Mouse (Mus musculus) hindbrain, postnatal 0 days (tissue): ENCODE results near the gene Dolpp1. TPM values are rescaled to one million over a fixed set of nuclear protein-coding genes. Genes with fewer than 3 reads are reported as not detected.

Source experiments
- ATAC-seq: fragments of 200-750 bp; cut with Nextera tagmentation; 2 replicates; pipeline ENCODE4 v1.8.0; 2017; ENCODE audit warnings: mild to moderate bottlenecking, moderate TSS enrichment, moderate library complexity
- DNase-seq: peaks from one replicate; pipeline ENCODE4 v3.0.0-alpha.2; 2015; ENCODE audit warnings: low spot score
- H3K27ac ChIP-seq: fragments of 300-500 bp; sonication (generic); 2 replicates; pipeline ENCODE4 v1.5.1; 2014; ENCODE audit warnings: mild to moderate bottlenecking
- H3K27me3 ChIP-seq: fragments of 300-500 bp; sonication (generic); 2 replicates; pipeline ENCODE4 v1.6.1; 2014; ENCODE audit warnings: low read length, mixed read lengths; ENCODE audit not compliant: insufficient read depth
- H3K36me3 ChIP-seq: fragments of 300-500 bp; sonication (generic); 2 replicates; pipeline ENCODE4 v1.6.1; 2014; ENCODE audit warnings: low read length, mixed read lengths; ENCODE audit not compliant: insufficient read depth
- H3K4me1 ChIP-seq: fragments of 300-500 bp; sonication (generic); 2 replicates; pipeline ENCODE4 v1.6.1; 2014; ENCODE audit warnings: antibody characterized with exemption, low read length, mixed read lengths; ENCODE audit not compliant: insufficient read depth
- H3K4me2 ChIP-seq: fragments of 300-500 bp; sonication (generic); 2 replicates; pipeline ENCODE4 v1.6.1; 2014; ENCODE audit warnings: low read depth, mild to moderate bottlenecking, low read length, moderate library complexity, mixed read lengths
- H3K4me3 ChIP-seq: fragments of 300-500 bp; sonication (generic); 2 replicates; pipeline ENCODE4 v1.5.1; 2014; ENCODE audit warnings: low read length
- H3K9ac ChIP-seq: fragments of 300-500 bp; sonication (generic); replicated peaks from 2 replicates; pipeline ENCODE4 v1.6.1; 2014; ENCODE audit warnings: mild to moderate bottlenecking, low read length, moderate library complexity, mixed read lengths
- H3K9me3 ChIP-seq: fragments of 300-500 bp; sonication (generic); 2 replicates; pipeline ENCODE4 v1.6.1; 2016; ENCODE audit warnings: low read length, mixed read lengths
- CTCF ChIP-seq: IDR thresholded peaks from 2 replicates; pipeline ENCODE4 v1.5.1; 2016; ENCODE audit warnings: antibody characterized with exemption, control low read depth, low read depth
- whole genome bisulfite sequencing: fragments of 180-500 bp; shearing (Covaris S2); extraction: QIAGEN DNeasy Blood & Tissue Kit; methylation state at CpG from one replicate; pipeline ENCODE4 v1.1.7; 2014; 5-methylcytosine and 5-hydroxymethylcytosine counted together
- microRNA-seq, 2 experiments: library from miRNA; unstranded; fragments of <30 nt; microRNA quantifications; one replicate each; pipeline ENCODE4; 2016
- polyA plus RNA-seq: library from polyadenylated mRNA; unstranded; fragments of >200 nt; fragmentation: Nextera tagmentation; extraction: Ambion mirVana; gene quantifications from 2 replicates; pipeline ENCODE4 v1.2.1, GENCODE M21; 2015
- total RNA-seq: library from RNA; depleted of rRNA; stranded (reverse); fragments of >200 nt; gene quantifications from 2 replicates; pipeline ENCODE4 v1.2.3, GENCODE M21; 2014; rRNA removed

Dolpp1 gene
- total and polyA plus RNA-seq, 2 experiments from 2014 or later = 49.4 to 119 TPM

DNA sequence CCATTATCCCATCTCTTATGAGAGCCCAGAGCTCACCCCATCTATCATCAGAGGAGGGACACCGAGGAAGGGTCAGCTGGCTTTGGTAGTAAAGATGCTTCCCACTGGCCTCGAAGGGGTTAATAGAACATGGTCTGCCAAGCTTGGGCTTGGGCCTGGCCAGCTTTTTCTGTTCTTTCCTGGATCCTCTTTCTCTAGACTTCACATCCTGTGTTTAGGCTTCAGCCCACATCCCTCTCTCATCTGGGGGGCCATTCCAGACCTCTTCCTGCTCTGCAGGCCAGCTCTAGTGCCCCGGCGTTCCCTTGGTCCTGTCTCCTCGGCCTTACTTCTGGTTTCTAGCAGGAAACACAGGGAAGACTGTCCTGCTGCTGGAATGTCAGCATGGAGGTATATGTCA lies 52.0 kb downstream of the Dolpp1 start:
- H3K4me1 ChIP-seq = peaks cover 21% of the 10 kb centered on the region
- ATAC-seq (no peak), DNase-seq (no peak)
- no peaks in the 10 kb centered on the region for H3K9me3 ChIP-seq
- no peak for TF ChIP-seq CTCF
- H3K4me2 ChIP-seq = no peak overlapping the region
- WGBS = 70% methylated on average over 5 of the region's 5 CpGs
- peaks cover 9% of the 10 kb centered on the region for H3K36me3 ChIP-seq
- H3K9ac ChIP-seq = no peak overlapping the region
- no peaks in the 10 kb centered on the region for H3K27me3 ChIP-seq
- no peak overlapping the region for H3K27ac ChIP-seq
- H3K4me3 ChIP-seq = no peak overlapping the region

DNA sequence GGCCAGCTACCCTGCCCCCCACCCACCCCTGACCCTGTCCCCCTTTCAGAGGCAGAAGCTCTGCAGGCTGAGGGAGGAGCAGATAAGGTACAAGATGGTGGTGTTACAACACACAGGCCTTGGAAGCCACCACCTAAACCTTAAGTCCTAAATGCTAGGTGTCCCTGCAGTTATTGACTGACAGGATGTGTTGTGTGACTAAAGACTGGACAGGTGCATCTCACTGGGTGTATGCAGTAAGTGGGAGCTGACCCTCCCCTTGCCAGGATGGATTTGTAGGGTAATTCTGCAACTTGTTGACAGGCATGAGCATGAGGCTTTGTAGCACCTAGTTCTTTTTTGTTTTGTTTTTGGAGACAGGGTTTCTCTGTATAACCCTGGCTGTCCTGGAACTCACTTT lies 52.4 kb downstream of the Dolpp1 start:
- Histone ChIP-seq H3K27me3 (no peaks in the 10 kb centered on the region), H3K9me3 (no peaks in the 10 kb centered on the region), H3K36me3 (peaks cover 5% of the 10 kb centered on the region), H3K4me1 (peaks cover 21% of the 10 kb centered on the region), H3K4me3 (no peak overlapping the region), H3K9ac (no peak overlapping the region), H3K27ac (no peak overlapping the region), H3K4me2 (no peak overlapping the region)
- TF ChIP-seq CTCF = no peak
- DNase-seq (no peak), ATAC-seq (no peak)

DNA sequence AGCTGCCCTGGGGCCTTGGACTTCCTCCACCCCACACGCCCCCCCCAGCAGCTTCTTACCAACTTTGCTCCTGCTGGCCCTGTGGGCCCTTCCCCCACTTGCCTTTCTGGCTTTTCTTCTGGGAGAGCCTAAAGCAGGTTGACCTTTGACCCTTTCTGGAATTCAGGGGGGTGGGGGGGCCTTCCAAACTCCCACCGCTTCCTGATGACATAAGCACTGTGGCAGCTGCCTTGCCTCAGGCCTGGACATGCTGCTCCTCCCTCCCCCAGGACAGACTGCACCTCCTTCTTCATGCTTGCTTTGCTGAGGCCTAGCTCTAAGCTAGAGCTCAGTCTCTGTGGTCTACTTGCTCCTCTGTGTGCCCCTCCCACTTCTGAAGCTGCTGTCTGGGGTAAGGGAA lies 53.3 kb downstream of the Dolpp1 start:
- no peaks in the 10 kb centered on the region for H3K27me3 ChIP-seq
- H3K36me3 ChIP-seq = no peaks in the 10 kb centered on the region; the same call in 1 of the 2 replicates
- no peak overlapping the region for H3K4me2 ChIP-seq
- ATAC-seq (no peak), DNase-seq (no peak)
- no peak for TF ChIP-seq CTCF
- no peak overlapping the region for H3K9ac ChIP-seq
- 28% methylated on average over 2 of the region's 2 CpGs for WGBS
- H3K4me3 ChIP-seq = no peak overlapping the region
- H3K27ac ChIP-seq = no peak overlapping the region
- H3K4me1 ChIP-seq = peaks cover 21% of the 10 kb centered on the region
- H3K9me3 ChIP-seq = no peaks in the 10 kb centered on the region

DNA sequence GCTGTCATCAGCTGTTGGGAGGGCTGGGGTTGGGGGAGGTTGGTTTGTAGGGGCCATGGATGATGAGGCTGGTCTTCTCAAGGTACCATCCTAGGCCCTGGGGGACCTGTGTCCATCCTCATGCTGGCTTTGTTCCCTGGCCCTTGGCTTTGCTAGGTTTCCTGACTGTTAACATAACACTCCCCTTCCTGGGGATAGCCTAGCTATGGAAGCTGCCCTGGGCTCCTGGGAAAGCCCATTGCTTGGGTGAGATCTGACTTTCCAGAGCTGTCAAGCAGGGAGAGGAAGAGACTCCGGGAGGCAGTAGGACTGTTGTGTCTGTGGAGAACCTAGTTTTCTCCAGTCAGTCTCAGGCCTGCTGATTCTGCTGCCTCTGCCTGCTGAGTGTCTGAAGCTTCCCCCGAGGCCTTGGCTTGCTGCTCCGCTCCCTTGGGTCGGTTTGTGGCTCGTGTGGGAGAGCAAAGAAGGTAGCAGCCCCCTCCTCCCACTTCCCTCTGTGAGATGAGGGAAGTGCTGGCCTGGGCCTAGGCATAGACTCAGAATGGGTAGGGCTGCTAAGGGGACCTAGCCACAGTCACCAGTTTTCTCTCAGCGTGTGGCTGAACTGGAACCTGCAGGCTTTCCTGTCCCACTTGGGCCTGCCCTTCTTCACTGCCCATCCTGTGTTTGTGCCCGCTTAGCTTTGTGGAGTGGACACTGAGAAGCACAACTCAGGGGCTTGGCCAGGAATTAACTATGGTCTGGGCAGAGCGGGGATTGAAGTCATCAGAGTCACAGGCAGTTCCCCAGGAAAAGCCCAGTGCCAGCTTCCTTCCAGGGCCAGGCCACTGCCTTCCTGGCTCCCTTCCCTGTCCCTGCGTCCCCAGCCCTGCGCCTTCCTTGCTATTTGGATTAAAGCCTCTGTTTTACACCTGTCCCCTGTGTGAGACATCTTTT lies 55.1 kb downstream of the Dolpp1 start:
- Histone ChIP-seq H3K36me3 (no peaks in the 10 kb centered on the region; the same call in 1 of the 2 replicates), H3K4me2 (no peak overlapping the region), H3K9ac (no peak overlapping the region), H3K27me3 (no peaks in the 10 kb centered on the region), H3K27ac (peak overlapping the region; percentile 2; the same call in 1 of the 2 replicates), H3K4me1 (peaks cover 7% of the 10 kb centered on the region), H3K9me3 (no peaks in the 10 kb centered on the region), H3K4me3 (no peak overlapping the region)
- 77% methylated on average over 10 of the region's 10 CpGs for WGBS
- TF ChIP-seq CTCF = no peak
- DNase-seq = no peak
- no peak for ATAC-seq

DNA sequence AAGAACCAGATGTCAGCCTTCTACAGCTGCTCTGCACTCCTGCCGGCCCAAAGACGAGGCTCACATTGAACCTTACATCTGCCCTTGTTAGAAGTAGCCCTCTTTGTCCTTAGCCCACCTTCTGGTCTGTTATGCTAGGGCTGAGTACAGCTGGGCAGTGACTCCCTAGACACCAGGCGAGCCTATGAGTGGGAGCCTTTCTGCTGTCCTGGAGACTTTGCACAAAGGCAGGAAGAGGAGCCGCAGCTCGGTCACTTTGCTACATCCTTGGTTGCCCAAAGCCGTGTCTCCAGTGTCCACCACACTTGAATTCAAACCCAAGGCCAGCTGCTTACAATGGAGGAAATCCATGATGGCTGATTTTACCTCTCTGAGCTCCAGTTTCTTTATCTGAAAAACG lies 56.3 kb downstream of the Dolpp1 start:
- H3K4me3 ChIP-seq = no peak overlapping the region
- TF ChIP-seq CTCF = no peak
- no peak overlapping the region for H3K27ac ChIP-seq
- no peak for ATAC-seq
- no peak overlapping the region for H3K4me2 ChIP-seq
- DNase-seq = no peak
- H3K4me1 ChIP-seq = no peaks in the 10 kb centered on the region
- H3K9me3 ChIP-seq = no peaks in the 10 kb centered on the region
- no peaks in the 10 kb centered on the region for H3K27me3 ChIP-seq
- H3K36me3 ChIP-seq = no peaks in the 10 kb centered on the region; the same call in 1 of the 2 replicates
- H3K9ac ChIP-seq = no peak overlapping the region
- WGBS = 89% methylated on average over 7 of the region's 7 CpGs

Small RNA genes within 50 kb of the gene (microRNA-seq; reads per million reads assigned to microRNA genes)
- gene Gm47292 = 0 reads per million in 2 experiments

Other genes with a start within 250 kb of the Dolpp1 start
- gene Endog, start 220.8 kb upstream of the Dolpp1 start, total RNA-seq = 63.7 and 64.1 TPM in 2 replicates
- 42.2 and 42.7 TPM in 2 replicates for gene Endog, start 220.8 kb upstream of the Dolpp1 start, polyA plus RNA-seq
- 32.6 and 48.2 TPM in 2 replicates for gene Spout1, start 213.8 kb upstream of the Dolpp1 start, total RNA-seq
- 52.6 and 56.1 TPM in 2 replicates for gene Spout1, start 213.8 kb upstream of the Dolpp1 start, polyA plus RNA-seq
- gene Kyat1, start 186.4 kb upstream of the Dolpp1 start, total RNA-seq = 23.9 and 34.3 TPM in 2 replicates
- 17.0 and 17.9 TPM in 2 replicates for gene Kyat1, start 186.4 kb upstream of the Dolpp1 start, polyA plus RNA-seq
- gene Lrrc8a, start 154.5 kb upstream of the Dolpp1 start, total RNA-seq = 66.2 and 68.4 TPM in 2 replicates
- gene Lrrc8a, start 154.5 kb upstream of the Dolpp1 start, polyA plus RNA-seq = 59.7 and 61.9 TPM in 2 replicates
- gene Gm28035, start 151.7 kb upstream of the Dolpp1 start, total RNA-seq = 6.8 and 15.1 TPM in 2 replicates
- 0.25 and 0.31 TPM in 2 replicates for gene Gm28035, start 151.7 kb upstream of the Dolpp1 start, polyA plus RNA-seq
- gene Phyhd1, start 126.1 kb upstream of the Dolpp1 start, total RNA-seq = 5.6 and 8.9 TPM in 2 replicates
- gene Phyhd1, start 126.1 kb upstream of the Dolpp1 start, polyA plus RNA-seq = 6.2 and 7.4 TPM in 2 replicates
- not detected in 2 replicates for gene Gm28038, start 111.2 kb upstream of the Dolpp1 start, total RNA-seq
- not detected in 2 replicates for gene Gm28038, start 111.2 kb upstream of the Dolpp1 start, polyA plus RNA-seq
- gene Dolk, start 105.9 kb upstream of the Dolpp1 start, total RNA-seq = 43.7 and 50.4 TPM in 2 replicates
- gene Dolk, start 105.9 kb upstream of the Dolpp1 start, polyA plus RNA-seq = 42.1 and 43.5 TPM in 2 replicates
- 32.6 and 51.0 TPM in 2 replicates for gene Nup188, start 105.9 kb upstream of the Dolpp1 start, total RNA-seq
- 11.9 and 12.6 TPM in 2 replicates for gene Nup188, start 105.9 kb upstream of the Dolpp1 start, polyA plus RNA-seq
- 397 and 410 TPM in 2 replicates for gene Sh3glb2, start 32.9 kb upstream of the Dolpp1 start, total RNA-seq
- 171 and 180 TPM in 2 replicates for gene Sh3glb2, start 32.9 kb upstream of the Dolpp1 start, polyA plus RNA-seq
- gene Miga2, start 28.0 kb upstream of the Dolpp1 start, total RNA-seq = 67.6 and 79.9 TPM in 2 replicates
- gene Miga2, start 28.0 kb upstream of the Dolpp1 start, polyA plus RNA-seq = 34.4 and 35.3 TPM in 2 replicates
- 49.3 and 51.5 TPM in 2 replicates for gene Crat, start 23.6 kb downstream of the Dolpp1 start, total RNA-seq
- gene Crat, start 23.6 kb downstream of the Dolpp1 start, polyA plus RNA-seq = 26.0 and 27.6 TPM in 2 replicates
- 140 and 156 TPM in 2 replicates for gene Ptpa, start 23.8 kb downstream of the Dolpp1 start, total RNA-seq
- gene Ptpa, start 23.8 kb downstream of the Dolpp1 start, polyA plus RNA-seq = 133 and 138 TPM in 2 replicates
- 26.5 and 30.2 TPM in 2 replicates for gene Ier5l, start 82.0 kb downstream of the Dolpp1 start, total RNA-seq
- 2.4 and 2.8 TPM in 2 replicates for gene Ier5l, start 82.0 kb downstream of the Dolpp1 start, polyA plus RNA-seq
- gene Cstad, start 202.8 kb downstream of the Dolpp1 start, total RNA-seq = 1.3 and 4.6 TPM in 2 replicates
- gene Cstad, start 202.8 kb downstream of the Dolpp1 start, polyA plus RNA-seq = 0.54 TPM in 1 of 2 replicates, not detected in the other